Mouse (Mus musculus): ENCODE results near the gene Lingo2. TPM values are rescaled to one million over a fixed set of nuclear protein-coding genes. Genes with fewer than 3 reads are reported as not detected.
"Not testable (repeated sequence)": the region's sequence is repeated elsewhere in the genome, so short reads cannot be mapped to it uniquely, and the experiment has no call there.

Gene Lingo2
- polyA plus RNA-seq, 1 experiment = 0.12 TPM

- H3K27me3 ChIP-seq (ENCODE audit: control insufficient read depth, insufficient read depth, low read length) = no peaks in the 10 kb centered on the region
- no peaks in the 10 kb centered on the region for H3K36me3 ChIP-seq (ENCODE audit: control insufficient read depth, insufficient read depth, low read length)
- H3K27ac ChIP-seq (ENCODE audit: control insufficient read depth, insufficient read depth, low read depth, low read length) = no peak overlapping the region
- TF ChIP-seq POLR2A (IDR thresholded peaks at IDR 0.05; ENCODE audit: control insufficient read depth, low read depth, low read length) = no peak
- no peak for TF ChIP-seq CTCF (IDR thresholded peaks at IDR 0.05; ENCODE audit: control insufficient read depth, insufficient read depth, insufficient replicate concordance, low read depth, low read length)
- H3K4me1 ChIP-seq (ENCODE audit: control insufficient read depth, insufficient read depth, low read length) = no peaks in the 10 kb centered on the region
- H3K4me3 ChIP-seq (ENCODE audit: control insufficient read depth, low read depth, low read length) = no peak overlapping the region
Measured at GRCm38 (mm10) chr4:35695137-35695522, 1256.4 kb downstream of the Lingo2 start.

GRCm38 (mm10) chr4:35694360-35695136 is 1257.0 kb downstream of the Lingo2 start:
- H3K4me3 ChIP-seq (ENCODE audit: control insufficient read depth, low read depth, low read length) = no peak overlapping the region
- H3K27ac ChIP-seq (ENCODE audit: control insufficient read depth, insufficient read depth, low read depth, low read length) = no peak overlapping the region
- H3K36me3 ChIP-seq (ENCODE audit: control insufficient read depth, insufficient read depth, low read length) = no peaks in the 10 kb centered on the region
- H3K27me3 ChIP-seq (ENCODE audit: control insufficient read depth, insufficient read depth, low read length) = no peaks in the 10 kb centered on the region
- no peaks in the 10 kb centered on the region for H3K4me1 ChIP-seq (ENCODE audit: control insufficient read depth, insufficient read depth, low read length)
- TF ChIP-seq CTCF (IDR thresholded peaks at IDR 0.05; ENCODE audit: control insufficient read depth, insufficient read depth, insufficient replicate concordance, low read depth, low read length) = no peak
- TF ChIP-seq POLR2A (IDR thresholded peaks at IDR 0.05; ENCODE audit: control insufficient read depth, low read depth, low read length) = no peak

GRCm38 (mm10) chr4:35690521-35690920 is 1261.0 kb downstream of the Lingo2 start:
- TF ChIP-seq POLR2A (IDR thresholded peaks at IDR 0.05; ENCODE audit: control insufficient read depth, low read depth, low read length) (no peak), CTCF (IDR thresholded peaks at IDR 0.05; ENCODE audit: control insufficient read depth, insufficient read depth, insufficient replicate concordance, low read depth, low read length) (no peak)
- Histone ChIP-seq H3K4me3 (ENCODE audit: control insufficient read depth, low read depth, low read length) (no peak overlapping the region), H3K27ac (ENCODE audit: control insufficient read depth, insufficient read depth, low read depth, low read length) (no peak overlapping the region), H3K36me3 (ENCODE audit: control insufficient read depth, insufficient read depth, low read length) (no peaks in the 10 kb centered on the region), H3K27me3 (ENCODE audit: control insufficient read depth, insufficient read depth, low read length) (no peaks in the 10 kb centered on the region), H3K4me1 (ENCODE audit: control insufficient read depth, insufficient read depth, low read length) (no peaks in the 10 kb centered on the region)

GRCm38 (mm10) chr4:35688498-35689240 is 1262.9 kb downstream of the Lingo2 start:
- H3K4me1 ChIP-seq (ENCODE audit: control insufficient read depth, insufficient read depth, low read length); H3K36me3 ChIP-seq (ENCODE audit: control insufficient read depth, insufficient read depth, low read length); H3K27me3 ChIP-seq (ENCODE audit: control insufficient read depth, insufficient read depth, low read length); H3K27ac ChIP-seq (ENCODE audit: control insufficient read depth, insufficient read depth, low read depth, low read length); H3K4me3 ChIP-seq (ENCODE audit: control insufficient read depth, low read depth, low read length): not testable (repeated sequence)
